Mouse (Mus musculus) heart, postnatal 10 days (tissue): ENCODE data around the gene Rnf38. TPM values are rescaled to one million over a fixed set of nuclear protein-coding genes. Genes with fewer than 3 reads are reported as not detected.

ENCODE experiments used
- DNase-seq, 2 experiments: peaks; one replicate each; pipeline ENCODE4 v3.0.0; 2021
- intact Hi-C: fragments of 180-260 bp; cut with DNase I; formaldehyde crosslinking; loops from one replicate; pipeline ENCODE4 v1.15.1; 2025
- total RNA-seq, 2 experiments: library from RNA; stranded (reverse); gene quantifications; 2 replicates each; pipeline ENCODE4 v1.2.3; 2021

Rnf38 gene
- total RNA-seq, 2 experiments from 2014 or later = 47.4 to 48.8 TPM

DNA sequence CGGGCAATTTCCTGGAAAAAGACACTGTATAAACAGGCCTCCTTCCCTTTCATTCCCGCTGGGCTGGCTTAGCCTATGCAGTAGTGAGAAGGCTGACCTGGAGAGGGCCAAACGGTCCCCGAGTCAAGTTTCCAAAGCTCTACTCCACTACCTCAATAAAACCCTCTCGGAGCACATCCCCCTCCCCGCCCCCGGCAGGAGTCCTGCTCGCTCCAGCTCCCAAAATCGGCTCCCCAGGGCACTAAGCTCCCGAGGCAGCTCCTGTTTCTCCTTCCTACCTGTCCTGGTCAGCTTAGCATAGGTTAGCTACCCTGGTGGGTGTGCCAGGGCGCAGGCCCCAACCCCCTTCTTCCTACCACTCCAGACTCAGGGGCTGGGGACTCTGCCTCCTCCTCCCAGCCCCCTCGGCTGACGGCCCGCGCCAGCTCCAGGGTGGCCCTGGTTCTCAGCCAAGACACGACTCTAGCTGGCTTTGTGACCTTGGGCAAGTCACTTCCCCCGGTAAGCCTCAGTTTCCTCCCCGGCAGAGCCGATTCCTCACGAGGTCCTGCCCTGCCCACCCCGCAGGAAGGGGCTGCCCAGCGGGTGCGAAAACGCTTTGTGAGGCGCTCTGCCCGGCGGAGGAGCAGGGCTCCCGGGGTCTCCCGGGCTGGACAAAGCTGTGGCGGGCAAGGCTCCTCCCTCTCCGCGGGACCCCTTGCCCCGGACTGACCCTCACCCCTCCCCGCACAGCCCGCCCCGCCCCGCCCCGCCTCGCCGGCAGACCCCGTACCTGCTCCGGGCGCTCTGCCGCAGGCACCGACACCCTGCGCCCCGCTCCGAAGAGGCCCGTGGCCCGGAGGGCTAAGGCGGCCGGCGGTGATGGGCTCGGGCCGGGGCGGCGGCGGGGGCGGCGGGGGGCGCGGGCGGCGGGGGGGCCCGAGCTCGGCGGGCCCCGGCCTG is 547 bp downstream of the Rnf38 start:
- intact Hi-C loops = loop anchor here (1.0 kb wide), 1 partner anchor 65 kb away; no protein-coding TSS in a partner anchor
- peak; percentile 50 to 60 for DNase-seq

DNA sequence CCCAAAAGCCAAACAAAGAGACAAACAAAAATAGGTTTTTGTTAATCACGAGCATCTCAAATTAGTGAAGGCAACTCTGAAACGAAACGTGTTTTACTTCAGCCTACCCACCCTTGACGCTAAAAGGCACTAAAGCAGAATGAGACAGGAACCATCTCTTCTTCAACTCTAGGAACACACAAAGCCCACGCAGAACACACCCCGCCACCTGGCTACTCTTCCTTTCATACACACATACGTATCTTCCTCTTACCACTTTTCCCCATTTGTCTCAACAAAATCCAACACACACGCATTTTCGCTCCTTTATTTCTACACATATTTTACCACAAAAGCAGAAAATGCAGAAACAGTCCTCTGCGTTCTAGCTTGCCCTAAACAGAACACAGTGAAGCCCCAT is 8.5 kb downstream of the Rnf38 start:
- DNase-seq = no peak

DNA sequence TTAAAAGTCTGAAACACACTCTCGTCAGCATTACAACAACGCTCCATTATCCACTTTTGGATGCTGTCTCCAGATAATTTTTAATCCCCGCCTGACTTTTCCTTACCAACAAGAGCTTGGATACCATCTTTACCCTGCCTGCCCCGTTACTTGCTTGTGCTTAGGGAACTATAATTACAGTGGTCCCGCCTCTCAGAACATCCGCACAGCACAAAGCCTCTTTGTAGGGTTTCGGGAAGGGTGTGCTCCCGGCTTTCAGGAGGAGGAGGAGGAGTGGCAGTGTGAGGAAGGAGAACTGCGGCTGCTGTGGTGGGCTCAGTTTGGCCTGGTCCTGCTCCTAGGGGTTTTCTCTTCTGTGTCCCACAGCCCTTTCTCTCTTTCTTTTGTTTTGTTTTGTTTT is 9.4 kb downstream of the Rnf38 start:
- no peak for DNase-seq
- intact Hi-C loops = no loop called here

More for the DNA sequence above, 8.5 kb downstream of the Rnf38 start:
- intact Hi-C loops = no loop called here

DNA sequence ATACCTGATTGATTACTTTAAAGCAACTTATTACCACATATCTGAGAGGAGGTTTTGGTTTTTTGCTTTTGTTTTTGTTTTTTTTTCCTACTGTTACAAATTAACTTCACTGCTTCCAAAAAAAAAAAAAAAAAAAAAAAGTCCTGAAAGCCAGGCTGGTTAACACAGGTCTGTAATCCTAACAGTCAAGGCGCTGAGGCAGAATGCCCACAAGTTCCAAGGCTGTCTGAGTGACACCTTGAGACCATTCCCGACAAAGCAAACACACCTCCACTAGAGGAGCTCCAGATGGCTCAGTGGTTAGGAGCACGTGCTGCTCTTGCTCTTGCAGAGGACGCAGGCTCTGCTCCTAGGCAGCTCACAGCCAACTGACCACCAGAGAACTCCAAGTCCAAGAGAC is 10.1 kb downstream of the Rnf38 start:
- DNase-seq = no peak
- intact Hi-C loops = no loop called here

DNA sequence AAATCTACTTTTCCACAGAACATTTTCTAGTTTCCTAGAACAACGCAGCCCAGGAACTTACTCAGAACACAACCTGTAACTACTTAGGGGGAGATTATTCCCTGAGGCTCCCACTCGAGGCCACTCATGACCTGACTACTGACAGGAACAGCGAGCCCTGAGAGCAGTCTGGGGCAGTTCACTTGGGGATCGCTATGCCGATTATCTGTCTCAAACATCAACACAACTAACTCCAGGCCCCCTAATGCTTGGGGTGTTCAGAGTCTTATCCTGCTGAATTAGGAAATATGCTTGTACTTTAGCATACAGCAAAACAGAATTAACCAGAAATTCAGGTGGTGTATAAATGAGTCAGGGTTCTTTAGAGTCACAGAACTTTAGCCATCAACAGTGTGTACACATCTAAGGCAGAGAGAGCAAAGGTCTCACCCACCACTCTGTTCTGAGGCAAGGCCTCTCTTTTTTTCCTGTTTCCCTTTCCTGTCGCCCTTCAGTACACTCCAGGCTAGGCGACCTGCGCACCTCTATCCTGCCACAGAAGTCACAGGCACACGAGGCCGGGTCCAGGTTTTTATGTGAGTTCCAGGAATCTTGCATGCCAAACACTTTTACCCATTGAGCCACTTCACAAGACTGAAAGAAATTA is 16.7 kb downstream of the Rnf38 start:
- intact Hi-C loops = no loop called here
- DNase-seq = no peak

DNA sequence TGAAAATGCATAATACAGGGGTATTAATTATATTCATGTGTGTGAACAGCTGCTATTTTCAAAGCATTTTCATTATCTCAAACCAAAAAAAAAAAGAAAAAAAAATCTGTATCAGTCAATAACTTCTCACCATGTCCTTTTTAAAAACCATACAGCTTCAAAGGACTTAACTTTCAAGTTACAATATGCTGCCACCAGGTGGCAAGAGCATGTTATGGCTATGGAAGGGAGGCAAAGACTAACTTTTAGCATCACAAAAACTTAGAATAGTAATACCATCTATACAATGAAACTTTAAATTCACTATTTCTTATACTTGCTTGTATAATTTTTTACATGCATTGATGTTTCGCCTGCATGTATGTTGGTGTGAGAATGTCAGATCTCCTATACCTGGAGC is 33.6 kb downstream of the Rnf38 start:
- peak; percentile 40 to 49 for DNase-seq
- intact Hi-C loops = loop anchor here (2.0 kb wide), 1 partner anchor 27 kb away; no protein-coding TSS in a partner anchor

DNA sequence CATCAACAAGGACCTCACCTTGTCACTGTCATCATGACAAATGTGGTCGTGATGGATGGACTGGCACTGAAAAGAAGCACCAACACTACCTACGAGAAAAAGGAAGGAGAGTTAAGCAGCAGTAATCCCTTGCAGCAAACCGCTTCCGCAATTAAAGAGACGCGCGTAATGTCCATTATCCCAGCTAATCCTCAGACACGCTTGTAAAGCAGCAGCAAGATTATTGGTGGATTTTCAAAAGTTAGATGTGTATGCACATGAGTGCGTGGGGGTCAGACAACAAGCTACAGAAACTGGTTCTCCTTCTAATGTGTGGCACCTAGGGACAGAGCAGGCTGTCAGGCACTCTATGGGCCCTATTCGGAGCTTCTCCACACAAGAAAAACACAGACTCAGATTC is 46.2 kb downstream of the Rnf38 start:
- DNase-seq = no peak
- intact Hi-C loops = no loop called here

DNA sequence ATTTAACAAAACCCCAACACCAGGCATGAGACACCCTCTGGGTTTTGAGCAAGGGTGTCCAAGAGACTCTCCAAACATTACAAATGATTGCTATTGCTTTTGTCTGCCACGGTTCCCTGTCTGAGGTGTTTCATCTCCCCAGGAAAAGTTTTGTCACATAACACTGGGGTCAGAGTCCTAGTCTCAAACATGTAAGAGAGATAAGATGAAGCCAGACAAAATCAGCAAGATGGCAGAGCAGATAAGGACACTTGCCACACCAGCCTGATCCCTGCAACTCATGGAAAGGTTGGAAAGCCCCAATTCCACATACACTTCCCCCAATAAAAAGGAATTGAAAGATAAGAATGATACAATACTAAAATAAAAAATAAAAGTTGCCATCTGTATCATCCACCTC is 49.7 kb downstream of the Rnf38 start:
- intact Hi-C loops = no loop called here

DNA sequence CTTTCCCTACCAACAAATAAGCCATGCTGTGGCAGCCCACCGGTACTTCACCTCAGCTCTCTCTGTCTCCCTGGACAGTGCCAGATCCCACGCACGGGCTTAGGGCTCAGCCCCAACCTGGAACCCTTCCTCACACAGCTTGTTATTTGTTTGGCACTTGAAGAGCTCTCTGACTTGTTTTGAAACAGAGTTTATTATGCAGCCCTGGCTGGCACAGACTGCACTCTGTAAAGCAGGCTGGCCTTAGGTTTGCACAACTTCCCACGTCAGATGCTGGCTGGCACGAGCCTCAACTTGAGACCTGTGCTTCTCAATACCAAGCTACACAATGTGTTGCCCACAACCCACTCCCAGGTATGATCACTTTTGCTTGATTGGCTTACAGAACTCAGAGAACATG is 53.8 kb downstream of the Rnf38 start:
- no peak for DNase-seq
- intact Hi-C loops = no loop called here

More for the DNA sequence above, 49.7 kb downstream of the Rnf38 start:
- no peak for DNase-seq

DNA sequence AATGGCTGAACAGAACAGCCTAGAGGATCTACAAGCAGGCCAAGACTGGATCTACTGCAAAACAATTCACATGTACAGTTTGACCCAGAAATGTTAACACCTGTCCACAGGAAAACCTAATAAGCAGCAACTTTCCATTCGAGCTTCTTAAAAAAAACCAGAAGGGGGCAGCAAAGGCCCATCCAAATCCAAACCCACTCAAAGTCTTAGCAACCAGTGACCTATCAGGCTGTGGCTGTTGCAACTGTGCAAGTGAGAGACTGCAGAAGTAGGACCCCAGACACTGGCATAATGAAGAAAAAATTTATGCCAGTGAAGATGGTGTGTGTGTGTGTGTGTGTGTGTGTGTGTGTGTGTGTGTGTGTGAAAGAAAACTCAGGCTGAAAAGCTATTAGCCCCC is 60.4 kb downstream of the Rnf38 start:
- peak; percentile 64 to 76 for DNase-seq
- intact Hi-C loops = loop anchor here (1.0 to 5.0 kb wide), 3 partner anchors 28 to 119 kb away; no protein-coding TSS in a partner anchor

DNA sequence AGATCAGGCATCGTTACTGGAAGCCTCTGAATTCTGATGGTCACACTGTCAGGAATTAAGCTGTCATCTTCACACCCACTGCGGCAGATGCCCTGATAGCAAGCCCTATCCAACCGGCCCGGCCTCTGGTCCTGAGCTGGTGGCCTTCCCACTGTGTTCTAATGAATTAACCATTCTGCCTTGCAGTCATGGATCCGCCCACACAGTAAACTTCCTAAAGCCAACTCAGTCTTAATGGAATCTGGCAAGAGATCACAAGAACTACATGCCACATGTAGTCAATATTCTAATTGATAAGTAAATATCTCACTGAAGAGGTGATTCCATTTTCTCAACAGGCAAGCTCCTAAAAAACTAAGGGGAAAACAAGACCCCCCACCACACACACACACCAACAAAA is 60.9 kb downstream of the Rnf38 start:
- DNase-seq = no peak
- intact Hi-C loops = loop anchor here (1.0 to 5.0 kb wide), 3 partner anchors 28 to 120 kb away; no protein-coding TSS in a partner anchor

DNA sequence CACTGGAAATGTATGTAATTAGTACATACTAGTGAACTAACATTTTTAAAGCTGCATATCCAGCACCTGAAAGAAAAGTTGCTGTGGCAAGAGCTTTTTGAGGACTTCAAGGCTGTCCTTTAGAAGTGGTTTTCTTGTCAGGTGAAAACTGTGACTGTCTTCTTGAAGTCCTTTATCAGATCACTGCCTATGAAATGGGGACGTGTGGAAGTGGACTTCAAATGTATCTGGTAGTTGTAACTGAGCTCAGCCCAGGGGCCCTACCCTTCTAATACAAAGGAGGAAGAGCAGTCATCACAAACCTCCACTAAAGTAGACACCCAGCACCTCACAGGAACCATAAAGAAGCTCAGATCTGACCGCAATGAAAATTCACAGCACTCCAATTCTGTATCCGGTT is 63.7 kb downstream of the Rnf38 start:
- DNase-seq = no peak
- intact Hi-C loops = loop anchor here (5.0 kb wide), 1 partner anchor 42 kb away; no protein-coding TSS in a partner anchor

DNA sequence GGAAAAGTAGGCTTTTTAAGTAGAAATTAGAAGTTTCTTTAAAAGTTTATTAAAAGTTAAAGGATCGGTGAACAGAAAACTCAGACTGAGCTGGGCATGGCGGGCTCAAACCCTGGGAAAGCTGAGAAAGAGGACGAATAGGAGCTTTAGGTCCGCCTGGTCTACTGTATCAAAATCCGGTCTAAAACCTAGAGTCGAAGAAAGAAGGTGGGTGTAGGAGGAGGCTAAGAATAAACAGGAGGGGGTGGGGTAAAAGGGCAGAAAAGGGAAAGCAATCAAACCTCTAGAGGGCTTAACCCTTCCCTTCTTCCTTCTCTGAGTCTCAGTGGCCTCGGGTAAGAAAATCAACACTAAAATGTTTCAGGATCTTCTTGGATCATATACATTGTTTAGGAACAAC is 64.8 kb downstream of the Rnf38 start:
- intact Hi-C loops = loop anchor here (1.0 kb wide), 1 partner anchor 64 kb away; the partner anchor contains the start of gene Rnf38
- DNase-seq = no peak

DNA sequence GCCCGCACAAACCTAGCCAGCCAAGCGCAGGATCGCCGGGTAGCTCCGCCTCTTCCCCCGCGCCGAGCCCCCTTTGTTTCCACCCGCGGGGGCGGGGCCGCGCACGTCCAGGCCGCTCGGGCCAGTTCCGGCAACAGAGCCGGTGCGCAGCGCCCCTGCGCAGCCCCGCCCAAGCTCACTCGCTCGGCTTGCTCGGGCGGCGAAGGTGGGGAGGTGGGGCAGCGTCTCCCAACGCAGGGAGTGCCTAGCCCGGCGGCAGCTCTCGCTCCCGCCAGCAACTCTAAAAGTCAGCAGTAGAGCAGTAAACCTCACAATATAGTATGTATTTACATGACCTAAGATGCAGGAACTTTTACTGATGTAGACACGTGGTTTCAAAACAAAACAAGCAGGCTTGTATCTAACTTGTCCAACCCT is 65.3 kb downstream of the Rnf38 start:
- intact Hi-C loops = loop anchor here (1.0 kb wide), 1 partner anchor 65 kb away; the partner anchor contains the start of gene Rnf38
- peak; percentile 96 to 97 for DNase-seq

DNA sequence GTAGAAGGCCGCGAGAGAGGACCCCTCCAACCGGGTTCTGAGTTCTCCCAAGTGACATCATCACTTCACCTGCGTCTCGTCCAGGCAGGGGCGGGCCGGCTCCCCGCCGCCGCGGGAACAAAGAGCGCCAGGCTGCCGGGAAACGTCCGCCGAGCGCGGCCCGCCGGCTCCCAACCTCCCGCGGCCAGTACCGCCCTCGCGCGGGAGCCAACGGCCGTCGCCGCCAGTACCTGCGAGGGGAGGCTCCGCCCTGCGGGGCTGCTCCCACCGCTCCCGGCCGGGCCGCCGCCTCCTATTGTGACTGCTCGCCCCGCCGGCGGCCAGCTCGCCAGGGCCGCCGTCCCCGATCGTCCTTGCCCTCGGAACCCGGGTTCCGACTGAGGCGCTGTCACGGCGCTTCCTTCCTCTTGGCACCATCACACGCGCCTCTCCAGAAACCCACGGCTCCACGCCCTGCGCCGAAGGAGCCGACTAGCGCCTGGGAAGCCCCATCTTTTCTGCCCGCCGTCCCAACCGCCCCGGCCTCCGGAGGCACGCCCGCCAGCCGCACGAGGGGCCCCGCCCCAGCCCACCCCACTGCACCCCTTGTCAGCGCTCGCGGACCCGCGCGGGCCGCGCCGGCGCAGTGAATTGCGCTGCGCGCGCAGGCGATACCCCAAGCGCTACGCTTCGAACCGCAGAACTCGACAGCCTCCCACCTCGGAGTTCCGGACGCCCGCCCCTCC is 66.0 kb downstream of the Rnf38 start:
- intact Hi-C loops = loop anchor here (1.0 to 2.0 kb wide), 2 partner anchors 66 to 101 kb away; partner anchors contain the start of gene Rnf38
- peak; percentile 87 to 89 for DNase-seq

DNA sequence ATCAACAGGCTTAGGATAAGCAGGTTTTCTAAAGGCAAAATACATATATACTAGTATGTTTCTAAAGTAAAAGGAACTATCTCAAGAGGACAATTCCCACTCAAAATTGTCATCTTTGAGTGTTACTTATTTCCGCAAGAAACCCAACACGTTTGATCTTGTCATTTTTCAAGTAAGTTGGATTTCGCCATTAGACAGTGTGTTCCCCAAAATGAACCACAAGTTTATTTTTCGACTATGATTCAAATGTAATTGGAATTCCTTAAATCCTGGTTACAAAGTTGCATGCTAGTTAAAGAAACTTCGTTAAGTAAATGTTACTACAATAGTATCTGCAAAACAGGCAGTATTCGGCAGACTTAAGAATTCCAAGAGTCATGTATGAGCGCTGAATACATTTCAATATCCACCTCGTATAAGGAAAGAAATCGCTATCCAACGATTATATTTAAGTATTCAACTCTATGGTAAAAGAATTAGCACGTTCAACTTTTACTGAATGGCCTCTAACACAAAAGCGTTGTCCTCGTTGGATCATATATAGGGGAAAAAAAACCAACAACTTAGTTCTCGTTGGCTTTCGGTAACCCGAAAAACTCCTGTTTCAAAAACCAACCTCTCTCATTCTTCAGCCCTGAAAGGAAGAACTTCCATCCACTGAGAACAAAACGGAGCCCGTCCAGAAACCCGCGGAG is 66.7 kb downstream of the Rnf38 start:
- no peak for DNase-seq
- intact Hi-C loops = loop anchor here (2.0 kb wide), 1 partner anchor 100 kb away; no protein-coding TSS in a partner anchor

DNA sequence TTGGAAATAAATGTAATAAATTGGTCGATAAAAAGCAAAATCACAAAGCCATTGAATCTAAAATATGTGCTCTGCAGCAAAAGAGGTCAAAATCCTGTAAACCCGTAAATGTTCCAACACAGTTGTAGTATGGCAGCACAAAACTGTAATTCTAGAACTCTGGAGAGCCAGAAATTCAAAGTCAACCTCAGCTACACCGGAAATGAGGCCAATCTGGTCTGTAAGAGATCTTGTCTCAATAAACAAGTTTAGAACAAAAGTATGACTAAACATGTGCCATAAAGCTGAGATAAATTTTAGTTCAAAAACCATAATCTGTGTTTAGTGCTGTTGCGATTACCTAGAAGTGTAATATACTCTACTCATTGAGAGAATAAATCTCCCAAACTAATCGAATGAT is 69.0 kb downstream of the Rnf38 start:
- intact Hi-C loops = no loop called here
- no peak for DNase-seq

DNA sequence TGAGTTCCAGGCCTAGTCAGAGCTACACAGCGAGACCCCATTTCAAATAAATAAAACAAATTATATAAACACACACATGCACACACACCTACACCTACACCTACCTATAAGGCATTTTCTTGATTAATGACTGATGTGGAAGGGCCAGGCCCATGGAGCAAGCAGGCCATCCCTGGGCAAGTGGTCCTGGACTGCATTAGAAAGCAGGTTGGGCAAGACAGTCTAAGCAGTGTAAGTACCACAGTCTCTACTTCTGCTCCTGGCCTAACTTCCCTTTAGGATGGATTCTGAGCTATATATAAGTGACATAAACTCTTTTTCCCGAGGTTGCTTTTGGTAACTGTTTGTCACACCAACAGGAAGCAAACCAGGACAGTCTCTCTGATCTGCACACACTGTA is 70.6 kb downstream of the Rnf38 start:
- DNase-seq = no peak
- intact Hi-C loops = no loop called here

DNA sequence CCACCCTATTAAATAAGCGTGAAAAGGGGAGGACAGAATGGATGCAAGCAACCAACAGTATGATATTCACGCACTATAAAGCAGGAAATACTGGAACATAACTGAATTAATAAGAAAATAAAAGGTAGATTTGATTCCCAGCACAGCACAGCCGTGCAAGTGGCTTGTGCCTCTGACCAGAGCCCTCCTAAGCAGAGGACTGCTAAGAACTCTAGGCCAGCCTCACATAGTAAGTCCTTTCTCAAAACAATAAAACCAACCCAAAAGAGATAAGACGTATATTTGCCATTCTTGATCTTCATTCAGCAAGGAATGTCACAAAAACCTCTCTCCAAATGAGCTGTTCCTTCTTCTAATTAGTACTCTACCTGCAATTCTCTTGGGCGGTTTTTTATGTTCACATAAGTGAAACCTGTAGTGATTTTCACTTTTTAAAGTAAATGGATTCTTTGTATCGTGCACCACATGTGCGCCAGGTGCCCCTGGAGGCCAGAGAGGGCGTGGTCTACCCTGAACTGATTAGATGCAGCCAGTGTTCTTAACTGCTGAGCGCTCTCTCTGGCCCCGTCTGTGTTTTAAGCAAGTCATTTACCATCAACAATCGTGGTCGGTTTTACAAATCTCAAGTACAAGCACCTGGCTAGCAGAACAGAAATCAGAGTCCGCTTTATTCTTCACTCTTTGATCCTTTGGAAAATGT is 72.4 kb downstream of the Rnf38 start:
- DNase-seq = no peak
- intact Hi-C loops = no loop called here
